Mouse (Mus musculus): ENCODE measurements around the gene Blm.

- TF ChIP-seq TAL1 (IDR thresholded peaks at IDR 0.05; ENCODE audit: low read length) (no peak), GATA1 (IDR thresholded peaks at IDR 0.05; ENCODE audit: low read length) (no peak)
These were observed 4.7 kb upstream of the Blm start for GRCm38 (mm10) chr7:80539581-80539980.

Data from erythroblast, embryonic 14.5 days (primary cell).